Mouse (Mus musculus) small intestine, adult 2 months (tissue): ENCODE data around the gene Sntb2.

Source experiments
- CTCF ChIP-seq: fragments of 200-500 bp; IDR thresholded peaks from 2 replicates; pipeline ENCODE4 v1.5.1; 2012; ENCODE audit warnings: low read depth, mild to moderate bottlenecking, control low read depth, inconsistent platforms, low read length, moderate library complexity, mixed read lengths; ENCODE audit not compliant: insufficient replicate concordance, insufficient read length; ENCODE audit errors: extremely low read depth
- POLR2A ChIP-seq: fragments of 200-500 bp; IDR thresholded peaks from 2 replicates; pipeline ENCODE4 v1.6.1; 2012; ENCODE audit warnings: low read depth, mild to moderate bottlenecking, control low read depth, inconsistent platforms, low read length, moderate library complexity

DNA sequence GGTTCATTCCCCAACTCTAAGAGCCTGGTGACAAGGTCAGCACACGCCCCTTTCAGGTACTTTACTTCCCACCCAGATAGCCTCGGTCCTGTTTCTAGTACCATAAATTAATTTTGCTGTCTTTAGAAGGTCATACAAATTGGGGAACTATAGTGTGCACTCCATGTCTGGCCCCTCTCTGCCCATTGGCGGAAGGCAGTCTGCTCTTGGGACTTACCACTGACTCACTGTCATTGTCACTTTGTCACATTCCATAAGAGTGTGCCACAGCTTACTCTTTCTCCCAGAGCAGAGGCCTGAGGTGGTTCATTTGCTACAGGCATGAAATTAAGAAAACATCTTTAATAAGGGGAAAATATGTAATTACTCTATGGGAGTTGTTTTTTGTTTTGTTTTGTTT, 22.7 kb downstream of the Sntb2 start:
- no peak for TF ChIP-seq POLR2A
- no peak for TF ChIP-seq CTCF
